25 mouse cellular contexts compared by ENCODE assay signal in the genomic region with DNA sequence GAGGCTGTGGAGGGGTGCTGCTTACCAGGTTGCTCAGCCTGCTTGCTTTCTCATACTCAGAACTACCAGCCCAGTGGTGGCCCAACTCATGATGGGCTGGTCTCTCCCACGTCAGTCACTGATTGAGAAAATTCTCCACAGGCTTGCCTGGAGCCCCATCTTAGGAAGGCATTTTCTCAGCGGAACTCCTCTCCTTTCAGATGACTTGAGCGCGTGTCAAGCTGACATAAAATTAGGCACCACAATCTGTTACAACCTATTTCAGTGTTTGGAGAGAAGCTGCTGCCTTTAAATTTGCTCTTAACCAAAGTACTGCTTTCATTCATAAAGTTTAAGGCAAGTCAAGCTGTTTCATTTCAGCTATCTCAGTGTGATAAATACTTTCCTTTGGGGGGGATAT.
DNase-seq lines count a peak whose midpoint lies in the region; ATAC-seq lines count a peak whose summit lies in the region.
"Had no signal": no experiment of that assay in that cellular context is flagged by ENCODE, and none has a peak within 500 bp of the region (broad histone marks: within the 10 kb centered on the region; RNA-seq: fewer than 3 reads in every experiment).

No protein-coding gene starts in this region.

- no peak overlapping the region for H3K4me3 ChIP-seq in hindbrain, embryonic 11.5 days (ENCODE audit: low read depth, low read length)
- H3K4me3 ChIP-seq: embryonic facial prominence, embryonic 15.5 days; heart, embryonic 12.5 days; hindbrain, embryonic 15.5 days; kidney, embryonic 15.5 days; midbrain, embryonic 13.5 days; neural tube, embryonic 13.5 days had no signal

- H3K9ac ChIP-seq in hindbrain, embryonic 11.5 days (ENCODE audit: low read depth, low read length), result no peak overlapping the region
- H3K9ac ChIP-seq: embryonic facial prominence, embryonic 15.5 days; heart, embryonic 12.5 days; hindbrain, embryonic 15.5 days; kidney, embryonic 15.5 days; liver, postnatal 0 days; midbrain, embryonic 13.5 days; neural tube, embryonic 13.5 days had no signal

- no peaks in the 10 kb centered on the region for H3K27me3 ChIP-seq in hindbrain, embryonic 11.5 days (ENCODE audit: control insufficient read depth, insufficient read depth, low read length)
- H3K27me3 ChIP-seq: embryonic facial prominence, embryonic 15.5 days; heart, embryonic 12.5 days; hindbrain, embryonic 15.5 days; kidney, embryonic 15.5 days; midbrain, embryonic 13.5 days; neural tube, embryonic 13.5 days had no signal

- no peak overlapping the region for H3K4me2 ChIP-seq in hindbrain, embryonic 11.5 days (replicated peaks; ENCODE audit: low read depth, low read length)
- H3K4me2 ChIP-seq: embryonic facial prominence, embryonic 15.5 days; heart, embryonic 12.5 days; hindbrain, embryonic 15.5 days; kidney, embryonic 15.5 days; midbrain, embryonic 13.5 days; neural tube, embryonic 13.5 days had no signal

- H3K4me1 ChIP-seq in hindbrain, embryonic 11.5 days (replicated peaks; ENCODE audit: control insufficient read depth, insufficient read depth, low read length), result no peaks in the 10 kb centered on the region
- H3K4me1 ChIP-seq: embryonic facial prominence, embryonic 15.5 days; heart, embryonic 12.5 days; hindbrain, embryonic 15.5 days; kidney, embryonic 15.5 days; midbrain, embryonic 13.5 days; neural tube, embryonic 13.5 days had no signal

- no peak for ATAC-seq in hindbrain, embryonic 11.5 days (ENCODE audit: low FRiP score)
- ATAC-seq: intestine, embryonic 16.5 days; liver, postnatal 0 days; midbrain, embryonic 13.5 days had no signal

- H3K36me3 ChIP-seq in hindbrain, embryonic 11.5 days (ENCODE audit: control insufficient read depth, insufficient read depth, low read length), result no peaks in the 10 kb centered on the region
- H3K36me3 ChIP-seq: embryonic facial prominence, embryonic 15.5 days; heart, embryonic 12.5 days; hindbrain, embryonic 15.5 days; kidney, embryonic 15.5 days; midbrain, embryonic 13.5 days; neural tube, embryonic 13.5 days had no signal

- WGBS in hindbrain, embryonic 11.5 days, result 89% methylated on average over 4 of the region's 4 CpGs

- H3K9me3 ChIP-seq in hindbrain, embryonic 11.5 days (ENCODE audit: control insufficient read depth, low read length), result no peaks in the 10 kb centered on the region
- H3K9me3 ChIP-seq: embryonic facial prominence, embryonic 15.5 days; heart, embryonic 12.5 days; hindbrain, embryonic 15.5 days; kidney, embryonic 15.5 days; midbrain, embryonic 13.5 days; neural tube, embryonic 13.5 days had no signal

- no peak overlapping the region for H3K27ac ChIP-seq in hindbrain, embryonic 11.5 days (ENCODE audit: low read depth, low read length)
- H3K27ac ChIP-seq: embryonic facial prominence, embryonic 15.5 days; hindbrain, embryonic 15.5 days; kidney, embryonic 15.5 days; midbrain, embryonic 13.5 days; neural tube, embryonic 13.5 days; stomach, postnatal 0 days had no signal

- peak; percentile 2 to 4 for DNase-seq in left cerebral cortex, adult 18-20 months (ENCODE audit: low spot score in 2 of 2)
- DNase-seq in left cerebral cortex, adult 11 months (ENCODE audit: low spot score), result no peak
- peak; percentile 6 to 19 for DNase-seq in frontal cortex, postnatal 14 days (ENCODE audit: low spot score in 2 of 2)
- DNase-seq in right cerebral cortex, adult 18-20 months, result peak; percentile 24
- peak; percentile 59 for DNase-seq in telencephalon, adult 2 months (ENCODE audit: low read depth, low spot score)
- DNase-seq in thymus, postnatal 36 days, result no peak
- no peak for DNase-seq in hindbrain, embryonic 11.5 days (ENCODE audit: low spot score)
- DNase-seq: adrenal gland, adult 2 months; cerebellum, adult 11 months; cerebellum, postnatal 10 days; embryo, embryonic 11 days; heart, postnatal 14 days; kidney, postnatal 4 days; liver; liver, postnatal 0 days; lung, postnatal 14 days; thymus, postnatal 25 days had no signal

Comparison
In these comparisons a context has a peak if more than half of its experiments do, and no peak if none do; other contexts are left out.
1. DNase-seq: peak in left cerebral cortex, adult 18-20 months (2 of 2), frontal cortex, postnatal 14 days (2 of 2), right cerebral cortex, adult 18-20 months (single experiment) and telencephalon, adult 2 months (single experiment); none in left cerebral cortex, adult 11 months (single experiment), thymus, postnatal 36 days (0 of 2) and hindbrain, embryonic 11.5 days (single experiment).